Mouse (Mus musculus): ENCODE data around the gene Clpb. TPM values are rescaled to one million over a fixed set of nuclear protein-coding genes. Genes with fewer than 3 reads are reported as not detected.

The Clpb gene
- polyA plus RNA-seq, 1 experiment from 2014 or later = 60.0 TPM

DNA sequence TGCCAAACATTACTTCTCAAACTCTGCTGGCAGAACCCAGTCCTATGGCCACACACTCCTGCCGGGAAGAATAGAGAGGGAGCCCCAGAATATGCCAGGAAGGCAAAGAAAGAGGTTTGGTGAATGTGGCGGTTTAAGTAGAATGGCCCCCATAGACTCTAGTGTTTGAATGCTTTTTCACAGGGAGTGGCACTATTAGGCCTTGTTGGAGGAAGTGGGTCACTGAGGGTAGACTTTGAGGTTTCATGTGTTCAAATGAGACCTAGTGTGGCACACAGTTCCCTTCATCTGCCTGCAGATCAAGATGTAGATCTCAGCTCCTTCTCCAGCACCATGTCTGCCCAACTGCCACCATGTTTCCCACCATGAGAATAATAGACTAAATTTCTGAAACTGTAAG lies 27.4 kb upstream of the Clpb start:
- Histone ChIP-seq H3K36me3 (no peaks in the 10 kb centered on the region), H3K4me2 (no peak overlapping the region), H3K9me3 (no peaks in the 10 kb centered on the region), H3K27me3 (no peaks in the 10 kb centered on the region), H3K9ac (no peak overlapping the region), H3K27ac (no peak overlapping the region), H3K4me1 (no peaks in the 10 kb centered on the region), H3K4me3 (no peak overlapping the region)
- WGBS = 86% methylated on average over 2 of the region's 2 CpGs
- no peak for ATAC-seq (ENCODE audit: borderline replicate concordance, extremely low read depth, low FRiP score, low TSS enrichment)

DNA sequence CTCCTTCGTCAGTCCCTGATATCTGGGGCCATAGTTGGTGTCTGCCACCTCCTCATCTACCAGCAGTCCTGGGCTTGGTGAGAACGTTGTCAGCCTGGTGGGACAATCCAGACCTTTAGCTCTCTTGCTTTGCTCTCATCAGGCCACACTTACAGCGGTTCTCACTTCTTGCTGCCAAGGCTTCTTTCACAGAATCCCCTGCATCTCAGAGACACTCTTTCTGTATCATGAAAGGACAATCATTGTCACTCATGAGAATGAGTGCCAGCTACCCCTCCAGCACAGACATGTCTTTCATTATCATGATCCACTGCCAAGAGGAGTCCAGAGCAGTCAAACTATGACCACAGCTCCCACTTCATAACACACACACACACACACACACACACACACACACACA lies 19.6 kb upstream of the Clpb start:
- ATAC-seq (ENCODE audit: borderline replicate concordance, extremely low read depth, low FRiP score, low TSS enrichment) = peak; percentile 52; the same call in 1 of the 2 replicates
- WGBS = 46% methylated on average over 3 of the region's 3 CpGs
- no peak overlapping the region for H3K4me3 ChIP-seq
- H3K4me1 ChIP-seq = no peaks in the 10 kb centered on the region
- H3K36me3 ChIP-seq = no peaks in the 10 kb centered on the region
- no peak overlapping the region for H3K9ac ChIP-seq
- H3K9me3 ChIP-seq = no peaks in the 10 kb centered on the region
- no peak overlapping the region for H3K4me2 ChIP-seq
- no peak overlapping the region for H3K27ac ChIP-seq
- H3K27me3 ChIP-seq = no peaks in the 10 kb centered on the region

DNA sequence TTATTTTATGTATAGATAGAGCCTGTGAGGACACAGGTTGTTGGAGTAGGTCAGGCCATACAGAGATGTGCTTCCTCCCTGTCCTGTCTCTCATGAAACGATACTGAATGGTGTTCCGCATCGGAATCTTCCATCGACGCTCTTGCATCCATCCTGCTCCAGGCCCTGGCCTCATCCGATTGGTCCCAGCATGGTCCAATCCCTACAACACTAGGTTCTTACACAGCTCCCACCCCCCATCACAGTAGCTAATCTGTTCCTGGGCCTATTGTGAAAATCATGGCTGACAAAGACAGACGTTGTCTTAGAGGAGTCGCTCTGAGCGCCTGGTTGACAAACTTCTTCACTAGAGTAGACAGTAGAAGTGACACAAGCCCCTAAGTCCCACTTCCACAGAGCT lies 13.7 kb upstream of the Clpb start:
- WGBS = 80% methylated on average over 9 of the region's 9 CpGs
- ATAC-seq (ENCODE audit: borderline replicate concordance, extremely low read depth, low FRiP score, low TSS enrichment) = no peak
- Histone ChIP-seq H3K4me2 (no peak overlapping the region), H3K27me3 (no peaks in the 10 kb centered on the region), H3K4me3 (no peak overlapping the region), H3K36me3 (no peaks in the 10 kb centered on the region), H3K9ac (no peak overlapping the region), H3K27ac (no peak overlapping the region), H3K9me3 (no peaks in the 10 kb centered on the region), H3K4me1 (no peaks in the 10 kb centered on the region)

DNA sequence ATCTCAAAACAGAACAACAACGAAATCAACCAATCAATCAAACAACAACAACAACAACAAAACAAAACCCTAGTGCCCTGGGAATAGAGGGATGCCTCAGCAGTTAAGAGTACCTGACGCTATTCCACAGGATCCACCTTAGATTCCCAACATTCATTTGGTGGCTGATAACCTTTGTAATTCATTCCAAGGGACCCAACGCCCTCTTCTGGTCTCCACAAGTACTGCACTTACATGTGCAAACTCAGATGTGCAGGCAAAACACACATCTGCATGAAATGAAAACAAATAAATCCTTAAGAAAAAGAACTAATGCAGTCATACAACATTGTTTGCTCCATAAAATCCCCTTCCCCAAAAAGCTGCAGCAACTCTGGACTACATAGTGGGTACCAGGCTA lies 12.9 kb upstream of the Clpb start:
- 24% methylated on average over 3 of the region's 3 CpGs for WGBS

DNA sequence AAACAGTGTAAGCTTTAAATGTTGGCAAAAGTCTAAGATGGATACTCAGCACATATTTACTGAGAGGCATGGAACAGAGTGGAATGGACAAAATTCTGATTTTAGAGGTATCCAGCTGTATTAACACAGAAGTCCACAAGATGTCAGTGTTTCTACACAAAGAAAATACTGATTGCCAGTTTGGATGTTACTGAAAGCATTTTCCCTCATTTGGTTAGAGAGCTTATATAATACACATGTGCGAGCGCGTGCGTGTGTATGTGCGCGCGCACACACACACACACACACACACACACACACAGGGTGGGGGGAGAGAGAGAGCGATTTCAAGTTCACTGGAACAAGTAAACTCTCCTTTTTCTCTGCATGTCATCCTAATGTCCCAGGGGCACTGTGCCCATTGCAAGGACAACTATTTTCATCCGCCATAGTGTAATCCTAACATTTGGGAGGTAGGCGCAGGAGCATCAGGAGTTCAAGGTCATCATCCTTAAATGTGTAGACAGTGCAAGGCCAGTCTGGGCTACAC lies 9.7 kb upstream of the Clpb start:
- no peaks in the 10 kb centered on the region for H3K36me3 ChIP-seq
- H3K4me2 ChIP-seq = peak overlapping the region; percentile 39
- H3K4me3 ChIP-seq = peak overlapping the region; percentile 14; the same call in 1 of the 2 replicates
- ATAC-seq (ENCODE audit: borderline replicate concordance, extremely low read depth, low FRiP score, low TSS enrichment) = peak; percentile 23; the same call in 1 of the 2 replicates
- WGBS = 26% methylated on average over 10 of the region's 10 CpGs
- H3K4me1 ChIP-seq = no peaks in the 10 kb centered on the region
- H3K9me3 ChIP-seq = no peaks in the 10 kb centered on the region
- H3K27ac ChIP-seq = no peak overlapping the region
- no peaks in the 10 kb centered on the region for H3K27me3 ChIP-seq
- H3K9ac ChIP-seq = no peak overlapping the region

More for the DNA sequence above, 12.9 kb upstream of the Clpb start:
- no peak overlapping the region for H3K4me2 ChIP-seq
- H3K27me3 ChIP-seq = no peaks in the 10 kb centered on the region
- H3K36me3 ChIP-seq = no peaks in the 10 kb centered on the region
- H3K9me3 ChIP-seq = no peaks in the 10 kb centered on the region
- no peak overlapping the region for H3K9ac ChIP-seq
- no peak overlapping the region for H3K27ac ChIP-seq
- no peak overlapping the region for H3K4me3 ChIP-seq
- no peaks in the 10 kb centered on the region for H3K4me1 ChIP-seq
- ATAC-seq (ENCODE audit: borderline replicate concordance, extremely low read depth, low FRiP score, low TSS enrichment) = no peak

DNA sequence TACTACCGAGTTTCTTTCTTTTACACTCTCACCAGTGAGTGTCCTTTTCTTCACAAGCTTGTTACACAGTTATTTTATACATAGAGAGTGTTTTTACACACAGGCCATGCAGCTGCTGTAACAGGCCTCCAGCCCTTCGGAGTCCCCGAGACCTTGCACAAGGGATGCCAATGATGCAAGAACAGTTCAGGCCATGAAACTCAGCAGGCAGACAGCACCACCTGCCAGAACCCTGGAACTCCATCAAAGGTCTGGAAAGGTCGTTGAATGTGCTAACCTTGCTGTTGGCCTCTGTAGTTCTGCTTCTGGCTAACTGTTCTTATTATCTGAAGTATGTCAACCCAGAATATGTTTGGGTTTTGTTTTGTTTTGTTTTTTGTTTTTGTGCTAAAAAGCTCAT lies 8.5 kb upstream of the Clpb start:
- no peak for ATAC-seq (ENCODE audit: borderline replicate concordance, extremely low read depth, low FRiP score, low TSS enrichment)
- Histone ChIP-seq H3K4me2 (no peak overlapping the region), H3K9me3 (no peaks in the 10 kb centered on the region), H3K27ac (no peak overlapping the region), H3K9ac (no peak overlapping the region), H3K4me1 (no peaks in the 10 kb centered on the region), H3K4me3 (no peak overlapping the region), H3K27me3 (no peaks in the 10 kb centered on the region), H3K36me3 (no peaks in the 10 kb centered on the region)
- WGBS = 66% methylated on average over 4 of the region's 4 CpGs

DNA sequence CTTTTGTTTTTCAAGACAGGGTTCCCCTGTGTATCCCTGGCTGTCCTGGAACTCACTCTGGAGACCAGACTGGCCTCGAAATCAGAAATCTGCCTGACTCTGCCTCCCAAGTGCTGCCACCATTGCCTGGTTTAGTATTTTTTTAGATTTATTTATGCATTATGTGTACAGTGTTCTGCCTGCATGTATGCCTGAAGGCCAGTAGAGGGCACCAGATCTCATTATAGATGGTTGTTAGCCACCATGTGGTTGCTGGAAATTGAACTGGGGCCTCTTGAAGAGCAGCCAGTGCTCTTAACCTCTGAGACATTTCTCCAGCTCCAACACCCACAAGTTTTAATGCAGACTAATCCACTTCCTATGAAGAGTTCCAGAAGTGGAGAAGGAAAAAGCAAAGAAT lies 1.4 kb upstream of the Clpb start:
- peaks cover 17% of the 10 kb centered on the region for H3K4me1 ChIP-seq
- no peak overlapping the region for H3K9ac ChIP-seq
- H3K27me3 ChIP-seq = no peaks in the 10 kb centered on the region
- WGBS = 83% methylated on average over 1 of the region's 1 CpGs
- H3K9me3 ChIP-seq = no peaks in the 10 kb centered on the region
- H3K27ac ChIP-seq = no peak overlapping the region
- no peak overlapping the region for H3K4me3 ChIP-seq
- no peaks in the 10 kb centered on the region for H3K36me3 ChIP-seq
- no peak overlapping the region for H3K4me2 ChIP-seq
- no peak for ATAC-seq (ENCODE audit: borderline replicate concordance, extremely low read depth, low FRiP score, low TSS enrichment)

DNA sequence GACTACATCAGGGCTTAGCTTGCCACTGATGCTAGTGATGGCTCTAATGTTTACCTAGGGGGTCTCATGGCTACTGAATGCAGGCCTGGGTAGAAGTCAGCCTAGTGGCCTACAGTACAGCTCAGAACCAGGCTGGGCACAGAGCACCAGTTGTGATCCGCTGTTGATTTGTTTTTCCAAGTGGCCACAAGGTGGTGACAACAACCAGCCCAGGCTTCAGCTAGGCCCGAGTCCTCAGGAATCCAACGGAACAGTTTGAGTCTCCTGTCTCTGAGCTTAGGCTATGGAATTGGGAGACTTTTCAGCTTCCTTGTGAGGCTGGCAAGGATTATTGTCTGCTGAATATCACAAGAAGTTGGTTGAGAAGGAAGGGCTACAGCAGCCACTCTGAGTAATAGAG lies 3.1 kb downstream of the Clpb start:
- Histone ChIP-seq H3K27me3 (no peaks in the 10 kb centered on the region), H3K4me1 (peaks cover 17% of the 10 kb centered on the region), H3K9me3 (no peaks in the 10 kb centered on the region), H3K27ac (no peak overlapping the region), H3K36me3 (no peaks in the 10 kb centered on the region), H3K4me2 (no peak overlapping the region), H3K4me3 (no peak overlapping the region), H3K9ac (no peak overlapping the region)
- ATAC-seq (ENCODE audit: borderline replicate concordance, extremely low read depth, low FRiP score, low TSS enrichment) = no peak
- 16% methylated on average over 3 of the region's 3 CpGs for WGBS

DNA sequence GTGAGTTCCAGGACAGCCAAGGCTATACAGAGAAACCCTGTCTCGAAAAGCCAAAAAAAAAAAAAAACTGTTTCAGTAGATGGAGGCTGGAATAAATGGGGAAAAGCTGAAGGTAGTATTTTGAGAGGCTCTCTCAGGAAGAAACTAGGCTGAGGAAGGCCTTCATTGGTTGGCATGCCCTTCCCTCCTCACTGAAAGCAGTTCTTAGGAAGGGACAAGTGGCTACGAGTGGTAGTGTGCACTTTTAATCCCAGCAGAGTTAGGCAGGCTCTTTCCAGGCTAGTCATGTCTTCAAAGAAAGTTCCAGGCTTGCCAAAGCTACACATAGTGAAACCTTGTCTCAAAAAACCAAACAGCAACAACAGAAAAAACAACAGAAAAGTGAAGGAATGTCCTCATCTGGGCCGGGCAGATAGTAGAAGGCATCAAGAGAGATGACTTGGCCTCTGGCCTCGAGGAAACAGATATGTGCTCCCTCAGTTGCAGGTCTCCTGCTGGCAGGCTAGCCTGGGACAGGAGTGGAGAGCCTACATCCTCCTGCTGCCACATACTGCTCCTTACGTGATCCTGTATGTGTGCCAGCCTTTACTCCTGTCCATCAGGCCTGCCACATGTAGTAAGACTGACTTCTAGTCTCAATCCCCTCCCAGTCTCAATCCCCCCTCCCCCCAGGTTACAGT lies 8.3 kb downstream of the Clpb start:
- Histone ChIP-seq H3K27me3 (no peaks in the 10 kb centered on the region), H3K4me3 (no peak overlapping the region), H3K9me3 (no peaks in the 10 kb centered on the region), H3K9ac (no peak overlapping the region), H3K4me1 (peaks cover 10% of the 10 kb centered on the region), H3K36me3 (no peaks in the 10 kb centered on the region), H3K27ac (no peak overlapping the region), H3K4me2 (no peak overlapping the region)
- 68% methylated on average over 5 of the region's 5 CpGs for WGBS
- no peak for ATAC-seq (ENCODE audit: borderline replicate concordance, extremely low read depth, low FRiP score, low TSS enrichment)

DNA sequence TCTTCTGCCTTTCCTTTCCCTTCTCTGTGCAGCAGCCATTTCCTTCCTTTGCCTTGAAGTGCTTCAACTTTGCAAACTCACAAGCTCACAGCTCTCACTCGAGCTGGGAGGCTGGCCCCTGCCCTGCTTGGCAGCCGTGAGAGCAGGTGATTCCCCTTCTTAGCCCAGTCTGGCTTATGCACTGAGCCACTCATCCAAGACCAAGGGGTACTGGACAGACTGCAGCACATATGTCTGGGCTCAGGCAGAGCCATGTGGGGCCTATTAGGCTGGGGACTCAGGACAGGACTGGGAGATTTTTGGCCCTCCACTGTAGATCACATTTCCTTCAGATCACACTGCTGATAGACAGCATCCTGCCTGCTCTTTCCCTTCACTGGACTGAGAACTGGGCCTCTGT lies 10.1 kb downstream of the Clpb start:
- H3K9me3 ChIP-seq = no peaks in the 10 kb centered on the region
- ATAC-seq (ENCODE audit: borderline replicate concordance, extremely low read depth, low FRiP score, low TSS enrichment) = no peak
- H3K4me3 ChIP-seq = no peak overlapping the region
- 31% methylated on average over 2 of the region's 2 CpGs for whole genome bisulfite sequencing
- no peaks in the 10 kb centered on the region for H3K27me3 ChIP-seq
- no peak overlapping the region for H3K4me2 ChIP-seq
- no peaks in the 10 kb centered on the region for H3K36me3 ChIP-seq
- H3K4me1 ChIP-seq = peaks cover 15% of the 10 kb centered on the region
- H3K9ac ChIP-seq = no peak overlapping the region
- H3K27ac ChIP-seq = no peak overlapping the region

DNA sequence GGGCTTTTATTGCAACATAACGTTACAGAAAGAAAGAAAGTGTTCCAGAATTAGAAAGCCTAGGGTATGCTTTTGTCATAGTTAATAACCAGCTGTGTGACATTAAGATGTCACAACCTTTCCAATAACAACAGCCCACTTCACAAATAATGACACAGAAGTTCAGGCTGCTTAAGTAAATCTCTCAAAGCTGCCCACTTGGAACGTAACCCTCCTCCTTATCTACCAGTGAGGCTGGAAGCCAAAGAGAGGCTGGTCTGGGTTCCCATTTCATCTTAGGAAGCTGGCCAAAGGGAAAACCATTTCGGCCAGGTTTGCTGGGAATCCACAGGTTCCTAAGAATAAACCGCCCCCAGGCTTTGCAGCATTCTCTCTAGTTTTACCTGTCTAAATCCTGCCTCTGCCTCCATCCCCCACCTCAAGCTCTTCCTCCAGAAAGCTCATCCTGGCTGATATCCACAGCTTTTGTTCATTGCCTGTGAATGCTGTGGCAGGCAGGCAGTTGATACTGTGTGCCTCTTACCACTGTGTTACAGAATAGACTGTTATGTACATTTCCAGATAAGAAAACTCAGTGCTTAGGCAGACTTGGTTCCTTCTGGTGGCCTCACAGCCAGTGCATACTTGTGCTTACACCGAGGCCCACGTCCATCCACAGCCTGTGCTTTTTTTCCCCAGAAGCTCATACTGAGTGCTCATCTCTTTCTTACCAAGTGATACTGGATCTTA lies 12.8 kb downstream of the Clpb start:
- H3K4me1 ChIP-seq = peaks cover 15% of the 10 kb centered on the region

DNA sequence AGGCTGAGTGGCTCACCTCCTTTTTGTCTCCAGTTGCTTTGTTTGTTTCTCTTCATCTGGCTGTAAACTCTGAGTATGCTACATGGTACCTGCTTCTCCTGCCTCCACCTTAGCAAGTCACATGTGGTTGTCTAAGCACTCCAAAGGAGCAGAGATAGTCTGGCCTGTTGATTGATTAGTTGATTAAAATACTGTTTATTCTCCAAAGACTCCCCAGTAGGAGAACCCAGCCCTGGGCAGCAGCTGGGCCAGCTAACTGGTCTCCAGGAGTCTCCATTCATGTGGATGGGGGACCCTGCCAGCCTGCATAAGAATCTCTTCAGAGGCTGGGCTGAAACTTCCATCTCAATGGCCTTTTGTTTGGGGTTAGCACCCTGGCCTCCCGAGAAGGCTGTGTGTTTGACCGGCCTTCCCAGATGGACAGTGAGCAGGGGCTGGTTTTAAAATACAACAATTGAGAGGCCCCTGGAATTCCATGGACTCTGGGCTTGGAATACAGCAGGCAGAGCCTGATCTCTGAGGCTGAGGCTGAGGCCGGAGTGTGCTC lies 13.4 kb downstream of the Clpb start:
- ATAC-seq (ENCODE audit: borderline replicate concordance, extremely low read depth, low FRiP score, low TSS enrichment) = no peak
- H3K9me3 ChIP-seq = no peaks in the 10 kb centered on the region
- H3K36me3 ChIP-seq = no peaks in the 10 kb centered on the region
- peak overlapping the region; percentile 26 for H3K27ac ChIP-seq
- no peak overlapping the region for H3K9ac ChIP-seq
- no peak overlapping the region for H3K4me2 ChIP-seq
- no peak overlapping the region for H3K4me3 ChIP-seq
- H3K27me3 ChIP-seq = no peaks in the 10 kb centered on the region
- 50% methylated on average over 3 of the region's 3 CpGs for WGBS
- peaks cover 15% of the 10 kb centered on the region for H3K4me1 ChIP-seq

More for the DNA sequence above, 12.8 kb downstream of the Clpb start:
- no peaks in the 10 kb centered on the region for H3K9me3 ChIP-seq
- H3K9ac ChIP-seq = no peak overlapping the region
- H3K27me3 ChIP-seq = no peaks in the 10 kb centered on the region
- H3K36me3 ChIP-seq = no peaks in the 10 kb centered on the region
- H3K4me2 ChIP-seq = no peak overlapping the region
- no peak overlapping the region for H3K4me3 ChIP-seq
- peak; percentile 19; the same call in 1 of the 2 replicates for ATAC-seq (ENCODE audit: borderline replicate concordance, extremely low read depth, low FRiP score, low TSS enrichment)
- H3K27ac ChIP-seq = peak overlapping the region; percentile 26
- WGBS = 31% methylated on average over 6 of the region's 6 CpGs

All from lung, embryonic 15.5 days (tissue).